Mouse (Mus musculus) myocyte (in vitro differentiated cells): ENCODE data around the gene Strada.

ENCODE experiments used
- CEBPB ChIP-seq: IDR thresholded peaks from 2 replicates; pipeline ENCODE4 v1.6.1; 2011; ENCODE audit warnings: mild to moderate bottlenecking, moderate library complexity; ENCODE audit not compliant: poor library complexity, insufficient read depth, severe bottlenecking
- E2F4 ChIP-seq: IDR thresholded peaks from one replicate; pipeline ENCODE4 v1.6.1; 2011; ENCODE audit warnings: mild to moderate bottlenecking, control low read depth, moderate library complexity; ENCODE audit not compliant: insufficient read depth
- MAX ChIP-seq: IDR thresholded peaks from one replicate; pipeline ENCODE4 v1.6.1; 2011; ENCODE audit warnings: low read depth, mild to moderate bottlenecking, control low read depth
- MYOD1 ChIP-seq, 3 experiments: IDR thresholded peaks; one replicate each; pipeline ENCODE4 v1.6.1; 2011; ENCODE audit warnings: control low read depth in 2 of 3, low read depth in 2 of 3, mild to moderate bottlenecking in 2 of 3, moderate library complexity in 1 of 3; ENCODE audit not compliant: insufficient read length in 2 of 3, control insufficient read depth in 1 of 3
- MYOG ChIP-seq, 3 experiments: IDR thresholded peaks; one replicate each; pipeline ENCODE4 v1.6.1; 2011; ENCODE audit warnings: control low read depth in 2 of 3, low read depth in 2 of 3, mild to moderate bottlenecking in 2 of 3; ENCODE audit not compliant: insufficient read length in 2 of 3, control insufficient read depth in 1 of 3, insufficient read depth in 1 of 3
- POLR2A ChIP-seq: IDR thresholded peaks from one replicate; pipeline ENCODE4 v1.6.1; 2011; ENCODE audit warnings: low read depth, mild to moderate bottlenecking, control low read depth, moderate library complexity; ENCODE audit not compliant: insufficient read length
- POLR2AphosphoS2 ChIP-seq: IDR thresholded peaks from one replicate; pipeline ENCODE4 v1.6.1; 2011; ENCODE audit warnings: low read depth, control low read depth; ENCODE audit not compliant: insufficient read length
- SRF ChIP-seq: IDR thresholded peaks from one replicate; pipeline ENCODE4 v1.6.1; 2011; ENCODE audit warnings: low read depth; ENCODE audit not compliant: control insufficient read depth, insufficient read length
- TCF12 ChIP-seq: IDR thresholded peaks from one replicate; pipeline ENCODE4 v1.6.1; 2011; ENCODE audit warnings: mild to moderate bottlenecking, control low read depth; ENCODE audit not compliant: poor library complexity, insufficient read depth, severe bottlenecking
- TCF3 ChIP-seq: IDR thresholded peaks from one replicate; pipeline ENCODE4 v1.6.1; 2011; ENCODE audit warnings: low read depth, control low read depth; ENCODE audit not compliant: insufficient read length
- USF1 ChIP-seq: IDR thresholded peaks from one replicate; pipeline ENCODE4 v1.6.1; 2011; ENCODE audit warnings: low read depth, mild to moderate bottlenecking, control low read depth, moderate library complexity

- TF ChIP-seq MYOG (IDR thresholded peaks at IDR 0.05; ENCODE audit: control insufficient read depth in 1 of 3, insufficient read depth in 1 of 3, insufficient read length in 2 of 3, low read depth in 2 of 3): no peak
- TF ChIP-seq POLR2A: no peak
- no peak for TF ChIP-seq USF1
- TF ChIP-seq TCF12: no peak
- no peak for TF ChIP-seq MAX
- no peak for TF ChIP-seq E2F4
- no peak for TF ChIP-seq CEBPB
- TF ChIP-seq POLR2AphosphoS2: no peak
- no peak for TF ChIP-seq SRF
- TF ChIP-seq MYOD1 (IDR thresholded peaks at IDR 0.05; ENCODE audit: control insufficient read depth in 1 of 3, insufficient read length in 2 of 3, low read depth in 2 of 3): no peak
- TF ChIP-seq TCF3: no peak
These were observed 38.4 kb downstream of the Strada start for GRCm38 (mm10) chr11:106163546-106163945.
